Mouse (Mus musculus): ENCODE results near the gene 3830406C13Rik.

Gene 3830406C13Rik

GRCm38 (mm10) chr14:12343451-12343941, 59.5 kb downstream of the 3830406C13Rik start:
- DNase-seq: no peak

- DNase-seq: no peak
These were observed 60.2 kb downstream of the 3830406C13Rik start for GRCm38 (mm10) chr14:12344061-12344745.

- no peak for DNase-seq
These were observed 60.8 kb downstream of the 3830406C13Rik start for GRCm38 (mm10) chr14:12344746-12345240.

- no peak for DNase-seq
These were observed 61.4 kb downstream of the 3830406C13Rik start for GRCm38 (mm10) chr14:12345241-12345921.

- DNase-seq: no peak
These were observed 62.3 kb downstream of the 3830406C13Rik start for GRCm38 (mm10) chr14:12346011-12346864.

- no peak for DNase-seq
These were observed 63.1 kb downstream of the 3830406C13Rik start for GRCm38 (mm10) chr14:12346865-12347600.

GRCm38 (mm10) chr14:12348089-12348488, 64.1 kb downstream of the 3830406C13Rik start, which contains the start of gene Fezf2:
Gene Fezf2, minus strand, starts transcription at chr14:12348189.
- no peak for DNase-seq

GRCm38 (mm10) chr14:12349334-12350090, 65.5 kb downstream of the 3830406C13Rik start:
- no peak for DNase-seq

GRCm38 (mm10) chr14:12350271-12350916, 66.4 kb downstream of the 3830406C13Rik start:
- no peak for DNase-seq

All from B cell, adult 2 months (primary cell).